Mouse (Mus musculus) Patski (cell line): ENCODE results near the gene Nap1l4. TPM values are rescaled to one million over a fixed set of nuclear protein-coding genes. Genes with fewer than 3 reads are reported as not detected.
A peak's percentile ranks its signal among the peaks of the same experiment; 100 is the strongest.

Source experiments
- ATAC-seq: fragments of 100-300 bp; one replicate; pipeline ENCODE4 v1.8.0; 2021
- CTCF ChIA-PET: fragments of 350-600 bp; sonication (Branson Sonifier 250); formaldehyde crosslinking; loops from one replicate; lab custom pipeline; 2022; ENCODE audit warnings: inconsistent platforms; lab: Charles Lee
- POLR2A ChIA-PET: fragments of 350-600 bp; sonication (Branson Sonifier 250); formaldehyde crosslinking; loops from one replicate; lab custom pipeline; 2022; ENCODE audit warnings: antibody characterized with exemption, inconsistent platforms; lab: Charles Lee
- DNase-seq: peaks from one replicate; pipeline ENCODE4 v3.0.0-alpha.2; 2011; ENCODE audit warnings: low read depth, low spot score
- H3K27me3 ChIP-seq: fragments of 371-371 bp; one replicate; pipeline ENCODE4 v1.5.1; 2021
- CTCF ChIP-seq: fragments of 100-300 bp; IDR thresholded peaks from one replicate; pipeline ENCODE4 v1.5.1; 2021
- in situ Hi-C: fragments of 300-500 bp; cut with MboI; formaldehyde crosslinking; loops from 3 replicates; pipeline ENCODE4 v1.11.1; 2018; ENCODE audit warnings: low pct_unique_long_range_greater_than_20kb, mixed read lengths
- polyA plus RNA-seq: library from polyadenylated mRNA; unstranded; gene quantifications from one replicate; pipeline ENCODE4 v1.2.3, GENCODE M21; 2021

Nap1l4 gene
- polyA plus RNA-seq, 1 experiment from 2014 or later, result 127 TPM

DNA sequence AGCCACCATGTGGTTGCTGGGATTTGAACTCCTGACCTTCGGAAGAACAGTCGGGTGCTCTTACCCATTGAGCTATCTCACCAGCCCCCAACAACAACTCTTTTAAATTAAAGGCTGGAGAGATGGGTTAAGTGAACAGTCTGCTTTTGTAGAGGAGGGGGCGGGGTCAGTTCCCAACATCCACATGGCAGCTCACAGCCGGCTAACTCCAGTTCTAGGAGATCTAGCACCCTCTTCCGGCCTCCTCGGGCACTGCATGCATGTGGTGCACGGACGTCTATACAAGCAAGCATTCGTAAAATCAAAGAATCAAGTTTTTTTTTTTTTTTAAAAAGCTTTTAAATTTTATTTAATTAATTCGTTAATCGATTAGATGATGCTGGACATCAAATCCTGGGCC is 43.1 kb downstream of the Nap1l4 start:
- in situ Hi-C loops, result no loop called here
- ChIA-PET POLR2A (no interaction called here), CTCF (interaction anchor here (0.7 to 1.8 kb wide), 8 partner anchors 10 to 357 kb away, joined by 3 to 10 read pairs (median 4); no protein-coding TSS in a partner anchor)
- DNase-seq, result no peak
- ATAC-seq, result no peak
- no peak for TF ChIP-seq CTCF
- peaks cover 11% of the 10 kb centered on the region for H3K27me3 ChIP-seq

DNA sequence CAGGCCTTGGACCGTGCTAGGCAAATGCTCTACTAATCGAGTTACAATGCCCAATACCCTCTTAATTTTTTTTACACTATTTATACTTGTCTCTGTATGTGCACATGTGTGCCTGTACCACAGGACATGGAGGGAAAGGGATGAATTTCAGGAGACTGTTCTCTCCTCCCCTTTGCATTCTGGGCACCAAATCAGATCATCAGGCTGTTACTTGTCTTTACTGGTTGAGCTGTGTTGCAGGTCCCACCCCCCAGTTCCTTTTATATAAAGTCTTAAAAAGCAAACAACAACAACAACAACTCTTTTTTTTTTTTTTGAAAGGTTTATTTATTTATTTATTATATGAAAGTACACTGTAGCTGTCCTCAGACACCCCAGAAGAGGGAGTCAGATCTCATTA is 43.5 kb downstream of the Nap1l4 start:
- POLR2A ChIA-PET, result no interaction called here

DNA sequence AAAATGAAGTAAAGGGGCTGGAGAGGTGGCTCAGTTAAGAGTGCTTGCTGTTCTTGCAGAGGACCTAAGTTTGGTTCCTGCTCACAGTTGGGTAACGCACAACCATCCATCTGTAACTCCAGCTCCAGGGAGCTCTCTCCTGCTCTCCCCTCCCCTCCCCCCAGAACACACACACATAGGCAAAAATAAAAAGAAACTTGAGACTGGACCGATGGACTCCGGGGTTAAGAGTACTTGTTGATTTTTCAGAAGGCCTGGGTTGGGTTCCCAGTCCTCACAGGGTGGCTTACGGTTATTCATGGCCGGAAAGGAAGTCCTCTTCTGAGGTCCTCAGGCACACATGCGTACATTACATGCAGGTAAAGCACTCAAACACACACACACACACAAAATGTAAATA is 45.0 kb downstream of the Nap1l4 start:
- DNase-seq (no peak), ATAC-seq (no peak)
- in situ Hi-C loops, result no loop called here
- ChIA-PET POLR2A (no interaction called here), CTCF (interaction anchor here (0.6 kb wide), 1 partner anchor 38 kb away, joined by 3 read pairs; no protein-coding TSS in a partner anchor)
- TF ChIP-seq CTCF, result no peak
- H3K27me3 ChIP-seq, result peaks cover 11% of the 10 kb centered on the region

More for the DNA sequence above, 43.5 kb downstream of the Nap1l4 start:
- ATAC-seq (no peak), DNase-seq (no peak)
- no peak for TF ChIP-seq CTCF
- in situ Hi-C loops, result no loop called here
- CTCF ChIA-PET, result interaction anchor here (0.7 to 1.8 kb wide), 6 partner anchors 10 to 357 kb away, joined by 3 to 10 read pairs (median 4); no protein-coding TSS in a partner anchor
- H3K27me3 ChIP-seq, result peaks cover 11% of the 10 kb centered on the region

DNA sequence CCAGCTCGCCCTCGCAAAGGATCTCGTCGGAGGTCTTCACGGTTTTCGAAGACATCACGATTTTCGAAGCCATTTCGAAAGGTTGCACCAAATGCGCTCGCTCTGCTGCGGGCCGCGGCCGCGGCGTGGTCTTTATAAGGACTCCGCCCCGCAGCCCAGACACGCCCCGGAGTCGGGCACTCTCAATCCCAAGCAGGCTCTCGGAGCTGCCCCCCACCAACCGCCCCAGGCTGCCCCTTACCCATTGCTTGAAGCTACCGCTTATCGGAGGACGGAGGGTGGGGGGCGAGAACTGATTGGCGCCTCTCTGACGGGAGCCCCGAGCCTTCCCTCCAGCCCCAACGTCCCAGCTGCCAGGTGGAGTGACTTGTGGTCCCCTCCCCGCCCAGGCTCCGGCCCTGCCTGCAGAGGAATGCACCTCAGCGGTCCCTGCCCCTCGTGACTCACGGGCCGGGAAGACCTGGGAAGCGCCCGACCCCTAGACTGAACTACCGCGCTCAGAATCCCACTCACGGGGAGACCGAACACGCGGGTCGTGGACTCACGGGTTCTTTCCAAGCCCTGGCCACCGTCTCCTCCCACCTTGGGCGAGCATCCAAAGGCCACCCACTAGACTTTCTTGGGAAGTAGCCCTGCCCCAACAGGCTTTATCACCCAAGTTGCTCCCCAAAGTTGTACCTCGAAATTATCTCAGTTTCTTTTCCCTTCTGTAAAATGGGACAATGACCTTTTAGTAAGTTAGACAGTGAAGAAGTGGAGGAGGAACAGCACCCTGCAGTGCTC is 46.3 kb downstream of the Nap1l4 start, which contains the start of gene Phlda2:
Phlda2 (minus strand) TSS at position 733 of the 783 bp plus-strand sequence.
- no peak for TF ChIP-seq CTCF
- ChIA-PET CTCF (interaction anchor here (1.1 kb wide), 1 partner anchor 10 kb away, joined by 3 read pairs; no protein-coding TSS in a partner anchor), POLR2A (interaction anchor here (0.6 kb wide), 1 partner anchor 126 kb away, joined by 7 read pairs; no protein-coding TSS in a partner anchor)
- DNase-seq (no peak), ATAC-seq (peak; percentile 13)
- H3K27me3 ChIP-seq, result peaks cover 11% of the 10 kb centered on the region
- in situ Hi-C loops, result no loop called here

DNA sequence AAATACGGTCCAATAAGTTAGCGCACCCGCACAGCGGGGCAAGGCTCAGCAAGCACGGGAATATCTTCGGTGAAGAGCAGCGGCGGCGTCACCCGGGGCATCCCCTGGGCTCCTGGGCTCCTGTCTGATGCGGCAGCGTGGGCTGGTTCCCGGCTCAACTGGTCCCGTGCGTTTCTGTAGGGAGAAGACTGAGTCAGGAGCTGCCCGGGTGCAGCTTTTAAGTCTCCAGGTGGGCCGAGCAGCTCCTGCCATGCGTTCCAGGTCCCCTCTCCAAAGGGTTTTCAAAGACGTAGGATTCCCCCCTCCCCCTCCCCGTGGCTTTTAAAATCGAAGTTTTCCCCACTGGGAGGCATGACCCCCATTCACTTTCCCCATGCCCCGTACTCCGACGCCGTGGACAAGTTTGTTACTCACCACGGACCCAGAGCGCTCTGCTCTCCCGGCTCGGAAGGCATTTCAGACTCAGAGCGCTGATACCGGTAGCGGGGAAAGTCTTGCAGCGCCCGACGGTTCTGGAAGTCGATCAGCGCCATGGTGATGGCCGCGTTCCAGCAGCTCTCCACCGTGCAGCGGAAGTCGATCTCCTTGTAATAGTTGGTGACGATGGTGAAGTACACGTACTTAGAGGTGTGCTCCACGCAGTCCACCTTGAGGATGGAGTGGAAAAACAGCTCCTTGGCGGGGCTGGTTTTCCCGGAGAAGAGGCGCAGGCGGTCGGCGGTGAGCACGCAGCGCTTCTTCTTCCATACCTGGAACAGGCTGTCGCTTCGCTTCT is 47.1 kb downstream of the Nap1l4 start:
- no peak for TF ChIP-seq CTCF
- ATAC-seq (no peak), DNase-seq (no peak)
- CTCF ChIA-PET, result interaction anchor here (1.1 kb wide), 1 partner anchor 9 kb away, joined by 3 read pairs; no protein-coding TSS in a partner anchor
- H3K27me3 ChIP-seq, result peaks cover 11% of the 10 kb centered on the region
- POLR2A ChIA-PET, result interaction anchor here (0.6 kb wide), 1 partner anchor 125 kb away, joined by 7 read pairs; no protein-coding TSS in a partner anchor
- in situ Hi-C loops, result no loop called here

DNA sequence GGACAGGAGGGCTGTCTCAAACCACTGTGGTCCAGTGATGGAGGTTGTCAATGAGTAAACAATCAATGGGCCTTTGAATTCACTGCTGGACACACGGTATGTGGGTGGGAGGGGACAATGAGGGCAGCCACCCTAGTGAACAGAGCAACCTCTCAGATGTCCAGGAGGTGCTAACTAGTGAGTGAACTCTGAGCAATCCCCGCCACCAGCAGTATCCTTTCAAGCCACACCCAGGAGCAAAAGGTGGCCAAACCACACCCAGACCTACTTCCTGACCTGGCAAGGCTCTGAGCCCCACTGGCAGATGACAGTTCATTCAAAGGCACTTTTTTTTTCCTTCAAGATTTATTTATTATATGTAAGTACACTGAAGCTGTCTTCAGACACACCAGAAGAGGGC is 48.0 kb downstream of the Nap1l4 start:
- in situ Hi-C loops, result no loop called here
- ChIA-PET CTCF (no interaction called here), POLR2A (no interaction called here)
- H3K27me3 ChIP-seq, result peaks cover 11% of the 10 kb centered on the region
- no peak for DNase-seq
- no peak for TF ChIP-seq CTCF
- no peak for ATAC-seq

DNA sequence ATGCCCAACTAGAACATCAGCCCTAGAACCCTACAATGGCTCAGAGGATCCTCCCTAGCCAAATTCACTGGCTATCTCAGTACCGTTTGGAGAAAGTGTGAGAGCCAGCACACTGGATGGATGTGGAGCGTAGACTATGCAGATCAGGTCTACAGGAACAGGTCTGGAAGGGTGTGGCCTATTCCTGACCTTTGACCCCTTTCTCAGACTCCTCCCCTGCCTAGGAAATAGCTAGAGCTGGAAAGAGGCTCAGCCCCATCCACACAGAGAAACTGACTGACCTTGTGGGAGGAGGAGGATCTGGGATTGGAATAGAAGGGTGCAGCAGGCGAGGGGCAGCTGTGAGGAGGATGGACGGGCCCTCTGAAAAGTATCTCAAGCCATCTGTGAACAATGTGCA is 50.3 kb downstream of the Nap1l4 start:
- ChIA-PET CTCF (no interaction called here), POLR2A (no interaction called here)
- no peak for DNase-seq
- peaks cover 11% of the 10 kb centered on the region for H3K27me3 ChIP-seq
- TF ChIP-seq CTCF, result no peak
- ATAC-seq, result no peak
- in situ Hi-C loops, result no loop called here

DNA sequence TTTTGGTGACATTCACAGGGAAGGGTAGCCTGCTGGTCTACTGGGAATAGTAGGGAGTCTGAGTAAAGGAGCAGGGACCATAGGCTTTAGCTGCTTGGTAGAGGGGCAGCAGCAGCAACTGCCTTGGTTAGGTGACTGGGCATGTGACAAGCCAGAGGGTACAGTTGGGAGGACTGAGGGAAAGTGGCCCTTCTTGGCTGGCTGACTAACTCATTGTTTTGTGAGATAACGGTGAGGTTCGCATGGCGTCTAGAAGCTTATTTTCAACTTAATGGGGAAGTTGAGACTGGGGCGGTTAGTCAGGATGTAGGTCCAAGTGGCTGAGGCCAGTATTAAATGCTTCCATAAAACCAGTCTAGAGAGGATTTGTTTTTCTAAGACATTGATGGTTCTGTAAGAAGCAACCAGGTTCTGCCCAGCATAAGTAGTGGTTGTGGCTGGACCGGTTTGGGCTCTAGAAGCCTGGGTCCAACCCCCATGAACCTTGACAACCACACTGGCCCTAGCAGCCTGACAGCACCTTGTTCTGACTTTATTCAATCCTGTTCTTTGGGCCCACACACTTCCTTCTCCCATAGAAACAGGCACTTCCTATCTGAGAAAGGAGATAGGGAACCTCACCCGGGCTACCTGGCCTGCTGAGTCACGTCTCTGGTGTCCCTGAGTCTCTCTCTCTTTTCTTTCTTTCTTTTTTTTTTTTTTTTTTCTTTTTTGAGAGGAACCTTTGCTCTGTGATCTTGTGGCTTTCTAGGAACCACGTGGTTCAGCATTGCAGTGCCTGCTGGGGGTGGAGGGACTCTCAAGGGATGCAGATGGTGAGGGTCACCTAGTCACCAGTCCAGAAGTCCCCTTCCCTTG is 53.6 kb downstream of the Nap1l4 start:
- ChIA-PET POLR2A (interaction anchor here (0.7 kb wide), 1 partner anchor 175 kb away, joined by 3 read pairs; no protein-coding TSS in a partner anchor), CTCF (interaction anchor here (1.1 to 1.8 kb wide), 3 partner anchors 10 to 25 kb away, joined by 3 to 5 read pairs (median 5); no protein-coding TSS in a partner anchor)
- in situ Hi-C loops, result no loop called here
- no peak for ATAC-seq
- TF ChIP-seq CTCF, result no peak
- no peak for DNase-seq
- H3K27me3 ChIP-seq, result peaks cover 3% of the 10 kb centered on the region

DNA sequence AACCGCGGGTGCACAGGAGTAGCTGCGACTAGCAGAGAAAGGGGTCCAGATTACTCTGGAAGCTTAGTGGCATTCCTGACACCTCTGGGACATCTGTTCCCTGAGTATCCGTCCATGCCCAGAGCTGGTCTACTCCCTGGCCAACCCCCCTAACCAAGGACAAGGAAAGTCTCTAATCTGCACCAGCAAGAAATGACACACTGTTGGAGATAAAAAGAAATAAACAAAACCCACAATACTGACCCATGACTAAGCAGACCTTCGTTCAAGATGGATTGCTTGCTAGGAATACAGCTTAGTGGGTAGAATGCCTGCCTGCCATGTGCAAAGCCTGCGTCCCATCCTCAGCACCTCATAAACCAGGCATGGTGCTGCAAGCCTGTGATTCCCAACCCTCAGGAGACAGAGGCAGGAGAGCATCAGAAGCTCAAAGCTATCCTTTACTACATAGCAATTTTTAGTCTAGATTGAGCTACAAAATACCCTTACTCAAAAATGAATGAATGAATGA is 55.2 kb downstream of the Nap1l4 start:
- DNase-seq (no peak), ATAC-seq (no peak)
- H3K27me3 ChIP-seq, result peaks cover 3% of the 10 kb centered on the region
- ChIA-PET CTCF (interaction anchor here (1.5 to 2.0 kb wide), 3 partner anchors 12 to 24 kb away, joined by 4 to 8 read pairs (median 5); no protein-coding TSS in a partner anchor), POLR2A (no interaction called here)
- no peak for TF ChIP-seq CTCF
- in situ Hi-C loops, result no loop called here
